Mouse (Mus musculus) gastrocnemius, postnatal 36 days (tissue): ENCODE measurements at regions not wholly inside any gene's neighbourhood (a gene's known extent, or its start where the extent isn't known, plus 50 kb on each side); places are given as distances from the start of the nearest gene placed in this dataset.
"Not testable (repeated sequence)": the region's sequence is repeated elsewhere in the genome, so short reads cannot be mapped to it uniquely, and the experiment has no call there.

Experiments used
- DNase-seq, 2 experiments: peaks; one replicate each; pipeline ENCODE4 v3.0.0; 2022
- intact Hi-C: fragments of 180-260 bp; cut with DNase I; formaldehyde crosslinking; loops from one replicate; pipeline ENCODE4 v1.15.1; 2025

DNA sequence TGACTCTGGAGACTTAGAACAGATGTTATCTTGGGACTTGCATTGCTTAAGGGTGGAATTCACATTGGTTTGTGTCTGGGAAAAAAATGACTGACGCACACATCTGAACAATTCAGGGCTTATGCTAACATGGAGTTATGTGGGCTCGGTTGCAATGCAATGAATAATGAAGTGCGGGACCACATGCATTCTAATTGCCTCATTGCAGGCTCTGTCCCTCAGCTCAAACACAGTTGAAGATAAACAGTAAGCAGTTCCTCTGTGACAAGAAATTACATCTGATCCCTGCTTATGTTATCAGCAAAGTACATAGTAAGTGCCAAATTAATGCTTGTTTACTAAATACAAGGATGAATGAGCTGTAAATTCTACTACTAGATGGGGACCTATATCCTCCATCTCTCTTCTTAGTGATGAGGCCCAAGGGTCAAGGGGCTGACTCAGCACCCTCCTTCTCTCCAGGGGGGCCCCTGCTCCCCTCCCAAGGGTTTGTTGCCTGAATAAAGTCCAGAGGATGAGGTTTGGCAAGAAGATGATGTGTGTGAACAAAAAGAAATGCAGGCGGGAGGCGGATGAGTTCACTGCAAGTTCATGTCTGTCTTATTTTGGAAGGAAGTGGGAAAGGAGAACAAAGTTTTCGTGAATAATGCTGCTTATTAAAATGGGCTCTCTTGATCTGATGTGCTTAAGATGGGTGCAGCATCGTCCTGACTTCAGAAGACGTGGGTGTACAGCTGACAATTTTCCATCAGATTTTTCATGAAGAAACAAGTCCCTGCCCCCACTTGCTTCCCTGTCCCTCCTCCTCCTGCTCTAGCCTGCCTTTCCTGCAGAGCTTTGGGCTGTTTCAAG, 533.1 kb downstream of the Shisa9 start:
- intact Hi-C loops = no loop called here
- DNase-seq = no peak

DNA sequence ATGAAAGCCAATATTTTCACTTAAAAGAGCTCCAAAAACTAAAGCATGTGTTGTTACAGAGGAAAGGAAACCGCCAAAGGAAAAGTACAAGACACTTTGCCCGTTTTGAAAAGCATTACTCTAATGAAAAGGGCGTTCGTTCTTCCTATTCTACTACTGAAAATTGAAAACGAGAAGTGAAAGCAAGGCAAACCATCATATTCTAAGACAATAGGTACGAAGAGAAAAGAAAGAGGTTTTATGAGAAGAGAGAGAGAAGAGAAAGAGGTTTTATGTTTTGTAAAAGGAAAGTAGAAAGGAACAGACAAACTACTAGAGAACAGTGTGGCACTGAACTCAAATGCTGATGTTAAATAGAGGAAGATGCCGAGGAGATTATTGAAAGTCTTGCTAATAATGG, 534.4 kb downstream of the Shisa9 start:
- intact Hi-C loops = no loop called here
- DNase-seq = no peak

DNA sequence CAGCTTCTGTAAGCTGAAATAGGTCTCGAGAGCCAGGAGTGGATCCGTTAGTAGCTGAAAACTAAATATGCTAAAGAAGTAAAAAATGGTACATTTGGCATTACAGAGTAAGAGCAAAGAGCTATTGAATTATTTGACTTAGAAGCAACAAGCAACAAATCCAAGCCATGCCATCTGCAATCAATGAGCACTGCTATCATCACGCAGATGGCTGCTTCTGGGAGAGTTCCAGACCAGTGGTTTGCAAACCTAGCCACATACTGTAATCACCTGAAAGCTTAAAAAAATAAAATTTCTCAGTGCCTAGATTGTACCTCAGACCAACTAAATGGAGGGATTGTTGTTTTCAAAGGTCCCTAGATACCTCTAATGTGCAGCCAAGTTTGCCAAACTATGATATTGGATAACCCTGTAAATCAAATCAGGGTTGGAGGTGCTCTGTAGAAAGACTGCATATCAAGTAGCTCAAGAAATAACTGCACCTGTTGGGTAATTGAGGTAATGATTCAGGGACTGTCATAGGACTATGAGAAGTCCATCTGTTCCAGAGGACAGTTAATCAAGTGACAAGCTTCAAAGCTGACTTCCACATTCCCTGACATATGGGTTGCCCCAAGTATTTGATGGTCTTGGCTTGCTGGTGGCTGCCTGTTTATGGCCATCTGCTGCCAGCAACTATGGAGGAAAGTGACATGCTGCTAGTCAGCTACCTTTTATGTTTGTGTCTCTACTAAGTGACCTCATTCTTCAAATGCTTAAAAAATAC, 538.0 kb downstream of the Shisa9 start:
- DNase-seq = no peak
- intact Hi-C loops = no loop called here

DNA sequence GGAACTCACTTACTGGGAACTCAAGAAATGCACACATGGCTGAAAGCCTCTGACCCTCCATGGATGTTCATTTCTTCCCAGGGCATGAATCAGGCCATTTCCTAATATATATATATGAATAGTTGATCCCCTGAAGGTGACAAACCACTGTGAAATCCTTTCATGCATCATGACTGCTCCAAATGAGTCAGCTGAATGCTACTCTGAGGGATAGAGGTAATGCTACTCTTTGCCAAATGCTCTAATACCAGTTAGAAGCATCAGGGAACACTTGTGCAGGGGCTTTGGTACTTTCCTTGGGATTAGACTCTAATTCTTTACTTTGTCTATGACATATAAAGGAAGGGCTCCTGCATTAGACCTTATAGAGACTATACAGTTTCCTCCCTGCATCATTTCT, 561.0 kb upstream of the Ercc4 start:
- DNase-seq = no peak
- intact Hi-C loops = no loop called here

DNA sequence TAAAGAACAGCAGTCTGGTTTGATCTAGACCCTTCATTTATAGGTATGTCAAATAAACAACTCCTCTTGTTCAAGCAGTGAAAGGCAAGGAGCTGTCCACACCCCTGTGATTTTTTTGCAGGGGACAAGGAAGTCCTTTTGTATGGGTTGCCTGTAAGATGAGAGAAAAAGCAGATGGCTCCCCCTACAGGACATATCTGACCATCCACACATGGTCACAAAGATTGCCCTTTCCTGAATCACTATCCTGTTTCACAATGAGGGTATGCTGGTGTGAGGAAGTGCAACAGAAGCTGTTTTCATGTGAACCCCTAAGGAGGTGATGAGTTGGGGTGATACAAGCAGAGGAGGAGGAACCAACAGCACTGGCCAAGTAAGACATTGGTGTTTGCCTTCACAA, 520.6 kb upstream of the Ercc4 start:
- no peak for DNase-seq
- intact Hi-C loops = no loop called here

DNA sequence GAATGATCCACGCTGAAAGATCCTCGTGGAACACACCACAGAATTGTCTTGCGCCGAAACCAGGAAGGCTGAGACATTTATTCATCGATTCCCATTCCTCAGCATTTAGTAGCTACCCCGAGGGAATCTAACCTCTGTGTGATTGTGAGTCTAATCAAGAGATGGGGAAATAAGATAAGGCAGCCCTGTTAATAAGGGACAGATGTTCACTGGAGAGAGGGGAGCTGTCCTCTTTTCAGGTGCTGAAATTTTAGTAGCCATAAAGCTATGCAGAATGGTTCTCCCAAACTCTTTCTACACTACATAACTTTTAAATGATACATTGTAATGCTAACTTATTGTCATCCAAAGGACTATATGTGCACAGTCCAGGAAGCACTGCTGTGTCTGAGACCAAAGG, 501.2 kb upstream of the Ercc4 start:
- no peak for DNase-seq
- intact Hi-C loops = no loop called here

DNA sequence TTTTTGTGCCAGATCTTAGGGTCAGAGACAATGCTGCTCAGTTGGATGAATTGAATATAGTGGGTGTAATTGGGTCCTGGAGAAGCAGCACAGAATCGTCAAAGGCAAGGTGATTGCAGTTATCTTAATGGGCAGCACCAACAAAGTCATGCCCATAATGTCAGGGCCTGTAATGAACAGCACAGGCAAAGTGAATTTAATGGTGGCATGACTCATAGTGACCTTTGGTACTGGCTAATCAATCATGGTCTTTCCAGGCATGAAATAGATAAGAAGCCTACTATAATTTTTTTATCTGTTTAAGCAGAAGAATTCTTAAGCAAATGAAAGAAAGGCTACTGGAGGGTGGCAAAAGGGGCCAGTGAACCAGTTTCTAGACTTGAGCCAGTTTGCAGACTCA, 498.4 kb upstream of the Ercc4 start:
- intact Hi-C loops = no loop called here
- no peak for DNase-seq

DNA sequence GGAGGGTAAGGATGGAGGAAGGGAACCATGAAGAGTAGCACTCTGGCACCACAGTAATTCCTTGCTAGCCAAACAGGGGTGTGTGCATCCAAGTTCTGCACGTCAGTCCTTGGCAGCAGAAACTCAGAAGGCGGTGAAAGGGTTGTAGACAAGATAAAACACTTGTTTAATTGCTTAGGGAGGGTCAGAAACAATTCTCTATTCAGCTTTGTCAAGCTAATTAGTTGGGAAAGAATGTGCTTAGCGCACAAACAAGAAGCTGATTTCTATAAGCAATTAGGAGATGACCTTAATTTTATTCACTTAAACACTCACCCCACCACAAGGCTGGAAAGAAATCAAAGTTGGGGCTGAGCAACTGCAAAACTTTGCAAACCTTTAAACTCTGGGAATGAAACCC, 491.7 kb upstream of the Ercc4 start:
- intact Hi-C loops = no loop called here

DNA sequence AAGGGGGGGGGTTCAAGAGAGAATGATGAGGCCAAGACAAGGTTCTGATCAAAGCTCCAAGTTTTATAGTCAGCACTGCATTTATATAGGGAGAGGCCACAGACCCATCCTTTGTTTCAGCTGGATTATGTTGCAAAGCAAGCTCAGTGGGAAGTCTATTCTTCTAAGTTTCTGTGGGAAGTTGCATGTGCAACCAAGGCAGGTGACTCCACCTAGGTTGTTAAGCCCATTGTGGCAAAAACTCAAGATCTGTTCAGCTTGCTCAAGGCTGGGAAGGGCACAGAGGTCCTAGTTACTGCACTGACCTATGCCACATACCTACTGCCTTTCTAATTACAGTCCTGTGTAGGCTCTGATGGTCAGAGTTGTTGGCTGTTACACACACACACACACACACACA, 477.0 kb upstream of the Ercc4 start:
- no peak for DNase-seq
- intact Hi-C loops = no loop called here

More for the DNA sequence above, 491.7 kb upstream of the Ercc4 start:
- no peak for DNase-seq

DNA sequence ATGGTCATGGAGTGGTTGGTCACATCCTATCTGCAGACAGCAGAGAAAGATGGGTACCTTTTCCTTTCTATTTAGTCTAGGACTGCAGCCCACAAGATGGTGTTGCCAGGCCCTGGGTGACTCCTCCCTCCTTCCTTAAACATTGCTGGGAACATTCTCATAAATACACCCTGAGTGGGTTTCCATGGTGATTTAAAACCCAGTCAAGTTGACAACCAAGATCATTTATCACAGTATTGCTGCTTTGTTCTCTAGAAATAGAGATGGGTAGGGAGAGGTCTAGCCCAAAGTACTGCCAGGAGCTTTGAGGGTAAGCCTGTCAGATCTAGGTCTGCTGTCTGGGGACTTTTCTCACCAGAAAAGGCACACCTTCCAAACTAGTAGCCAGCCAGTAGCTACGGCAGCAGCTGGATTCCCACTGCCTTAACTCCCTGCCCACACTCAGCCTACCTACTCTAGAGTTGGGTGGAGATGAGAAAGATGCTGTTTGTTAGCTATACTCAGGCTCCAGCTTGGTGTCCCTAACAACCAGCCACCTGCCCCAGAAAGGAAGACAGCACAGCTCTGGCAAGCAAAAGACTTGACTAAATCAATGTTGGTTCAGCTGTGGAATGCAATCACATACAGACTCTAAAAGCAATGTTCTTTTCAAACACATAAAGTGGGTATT, 470.4 kb upstream of the Ercc4 start:
- no peak for DNase-seq
- intact Hi-C loops = no loop called here

DNA sequence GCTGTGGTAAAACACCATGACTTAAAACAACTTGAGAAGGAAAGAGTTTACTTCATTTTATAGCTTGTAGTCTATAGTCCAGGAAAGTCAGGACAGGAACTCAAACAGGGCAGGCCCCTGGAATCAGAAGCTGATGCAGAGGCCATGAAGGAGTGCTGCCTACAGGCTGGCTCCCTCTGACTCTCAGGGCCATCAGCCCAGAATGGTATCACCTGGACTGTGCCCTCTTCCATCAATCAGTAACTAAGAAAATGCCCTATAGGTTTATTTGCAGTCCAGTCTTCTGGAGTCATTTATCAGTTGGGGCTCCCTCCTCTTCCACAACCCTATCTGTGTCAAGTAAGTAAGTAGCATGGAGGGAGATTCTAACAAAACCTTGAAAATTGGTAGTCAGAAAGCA, 466.4 kb upstream of the Ercc4 start:
- intact Hi-C loops = no loop called here
- DNase-seq = no peak

DNA sequence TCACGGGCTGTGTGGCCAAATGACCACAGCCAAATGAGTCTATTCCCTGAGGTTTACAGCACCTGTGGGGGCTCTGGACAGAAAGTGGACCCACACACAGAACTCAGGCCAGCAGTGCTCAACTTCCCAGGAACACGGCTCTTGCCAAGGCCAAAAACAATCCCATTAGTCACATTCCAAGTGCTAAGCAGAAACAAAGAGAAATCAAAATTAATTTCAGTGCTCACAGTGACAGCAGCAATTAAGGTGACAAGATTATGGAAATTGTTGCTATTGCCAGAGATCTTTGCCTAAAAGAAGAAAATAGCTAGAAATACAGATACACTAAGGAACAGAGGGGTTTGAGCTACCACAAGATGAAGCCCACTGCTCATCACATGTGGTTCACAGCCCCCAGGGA, 464.9 kb upstream of the Ercc4 start:
- no peak for DNase-seq
- intact Hi-C loops = no loop called here

DNA sequence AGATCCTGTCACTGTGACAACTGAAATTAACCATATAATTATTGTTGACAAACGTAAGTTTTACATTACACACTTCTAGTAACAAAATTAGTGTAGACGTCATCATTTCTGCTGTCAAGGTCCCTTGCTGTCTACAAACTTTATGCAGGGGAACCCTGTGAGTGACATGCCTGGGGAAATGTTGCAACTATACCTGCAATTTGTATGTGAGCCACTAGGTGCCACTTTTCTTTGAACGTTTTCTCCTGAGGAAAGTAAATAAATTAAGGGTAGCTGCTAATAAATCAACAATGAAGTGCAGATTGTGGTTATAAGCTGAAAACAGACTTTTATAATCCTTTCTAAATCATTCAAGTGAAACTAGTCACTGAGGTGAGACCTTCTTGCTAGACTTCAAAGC, 457.3 kb upstream of the Ercc4 start:
- DNase-seq = no peak
- intact Hi-C loops = no loop called here

DNA sequence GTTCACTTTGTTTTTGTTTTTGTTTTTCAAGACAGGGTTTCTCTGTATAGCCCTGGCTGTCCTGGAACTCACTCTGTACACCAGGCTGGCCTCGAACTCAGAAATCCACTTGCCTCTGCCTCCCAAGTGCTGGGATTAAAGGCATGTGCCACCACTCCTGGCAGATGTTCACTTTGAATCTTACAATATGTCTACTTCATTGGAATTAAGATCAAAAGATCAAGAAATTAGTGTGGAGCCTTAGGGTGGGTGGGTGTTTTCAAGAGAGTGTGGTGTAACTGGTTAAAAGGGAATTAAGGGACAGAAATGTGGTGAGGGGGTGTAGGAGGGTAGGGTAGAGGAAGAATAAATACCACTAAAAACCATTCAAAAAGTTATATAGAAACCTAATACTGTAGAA, 435.8 kb upstream of the Ercc4 start:
- intact Hi-C loops, DNase-seq: not testable (repeated sequence)

DNA sequence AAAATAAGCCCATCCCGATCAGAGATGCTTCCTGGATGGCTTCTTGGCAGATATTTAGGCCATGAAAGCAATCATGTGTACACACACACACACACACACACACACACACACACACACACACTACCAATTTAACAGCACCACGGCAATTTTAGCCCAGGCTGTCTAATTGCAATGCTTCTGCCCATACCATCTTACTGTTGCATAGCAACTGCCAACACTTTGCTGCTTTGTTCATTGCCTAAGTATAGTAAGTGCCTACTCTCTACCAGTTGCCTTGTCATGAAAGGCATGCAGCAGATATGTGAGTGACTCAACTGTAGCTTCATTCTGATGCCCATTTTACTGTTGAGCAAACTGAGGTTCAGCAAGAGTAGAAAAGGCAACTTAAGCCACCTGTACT, 428.0 kb upstream of the Ercc4 start:
- no peak for DNase-seq
- intact Hi-C loops = no loop called here

DNA sequence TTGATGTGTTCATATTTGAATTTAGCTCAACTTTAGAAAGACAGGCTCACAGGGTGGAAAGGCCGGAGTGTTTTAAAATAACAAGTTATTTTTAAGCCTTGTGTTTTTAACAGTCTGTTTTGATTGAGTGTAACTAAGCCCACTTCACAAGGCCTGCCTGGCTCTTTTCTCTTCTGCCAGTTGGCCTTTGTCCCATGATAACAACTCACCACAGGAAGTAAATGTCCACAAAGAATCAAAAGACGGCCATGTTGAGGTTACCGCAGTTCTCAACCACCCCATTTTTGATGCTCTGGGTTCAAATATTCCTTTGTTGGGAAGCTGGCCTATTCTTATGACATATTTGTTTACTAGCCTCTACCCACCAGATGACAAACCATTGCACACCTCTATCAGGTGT, 423.7 kb upstream of the Ercc4 start:
- intact Hi-C loops = no loop called here
- DNase-seq = no peak

DNA sequence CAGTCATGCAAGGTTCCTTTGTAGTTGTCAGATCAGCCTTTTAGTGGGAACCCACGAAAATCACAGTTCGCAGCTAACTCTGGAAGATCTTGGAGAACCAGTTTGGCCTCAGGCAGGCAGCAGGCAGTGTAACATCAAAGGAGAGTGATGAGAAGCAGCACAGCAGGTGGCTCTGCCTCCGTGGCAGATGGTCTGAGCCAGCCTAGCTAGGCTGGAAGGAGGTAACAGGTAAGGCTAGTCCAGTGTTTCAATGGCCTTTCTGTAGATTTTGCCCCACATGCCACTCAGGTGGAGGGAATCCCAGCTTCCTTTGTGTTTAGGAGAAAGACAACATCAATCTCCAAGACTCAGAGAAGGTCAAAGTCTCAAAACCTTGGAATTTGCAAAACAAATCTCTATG, 417.7 kb upstream of the Ercc4 start:
- intact Hi-C loops = no loop called here
- no peak for DNase-seq

DNA sequence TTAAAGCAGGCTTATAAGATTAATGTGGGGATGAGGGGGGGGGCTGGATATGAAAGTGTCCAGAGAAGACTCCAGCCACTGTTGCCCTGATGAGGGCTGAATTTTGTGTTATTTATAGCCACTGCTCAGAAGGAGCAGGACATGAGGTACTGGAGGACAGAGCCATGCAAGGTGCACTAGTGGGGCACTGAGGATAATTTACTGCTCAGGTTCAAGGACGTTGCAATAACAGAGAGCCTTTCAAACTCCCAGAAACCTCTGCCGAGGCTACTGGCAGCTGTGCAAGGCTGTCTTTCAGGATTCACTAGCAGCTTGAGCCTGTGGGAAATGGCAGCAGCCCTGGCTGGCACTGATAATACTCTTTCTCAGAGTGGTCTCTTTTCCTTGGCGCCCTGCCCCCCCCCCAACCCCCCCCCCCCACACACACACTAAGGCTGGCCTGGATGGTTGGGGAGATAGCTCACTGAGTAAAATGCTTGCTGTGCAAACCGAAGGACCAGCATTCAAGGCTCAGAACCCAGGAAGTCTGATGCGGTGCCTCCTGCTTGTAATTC, 416.7 kb upstream of the Ercc4 start:
- intact Hi-C loops = no loop called here
- DNase-seq = no peak

DNA sequence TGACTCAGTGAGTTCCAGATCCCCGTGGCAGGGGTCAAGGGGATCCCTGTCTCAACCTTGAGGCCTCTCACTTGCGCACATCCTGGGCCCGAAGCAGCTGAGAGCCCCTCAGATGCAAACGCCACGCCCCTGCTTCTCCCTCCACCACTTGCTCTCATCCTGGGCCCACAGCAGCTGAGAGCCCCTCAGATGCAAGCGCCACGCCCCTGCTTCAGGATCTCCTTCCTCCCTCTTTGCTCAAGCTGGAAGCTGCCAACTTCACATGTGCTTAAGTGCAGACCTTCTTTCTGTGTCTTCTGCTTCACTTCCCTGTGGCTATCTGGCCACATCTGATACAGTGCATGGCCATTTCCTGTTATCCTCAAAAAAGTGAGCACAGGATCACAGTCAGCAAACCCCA, 416.1 kb upstream of the Ercc4 start:
- no peak for DNase-seq
- intact Hi-C loops = no loop called here

DNA sequence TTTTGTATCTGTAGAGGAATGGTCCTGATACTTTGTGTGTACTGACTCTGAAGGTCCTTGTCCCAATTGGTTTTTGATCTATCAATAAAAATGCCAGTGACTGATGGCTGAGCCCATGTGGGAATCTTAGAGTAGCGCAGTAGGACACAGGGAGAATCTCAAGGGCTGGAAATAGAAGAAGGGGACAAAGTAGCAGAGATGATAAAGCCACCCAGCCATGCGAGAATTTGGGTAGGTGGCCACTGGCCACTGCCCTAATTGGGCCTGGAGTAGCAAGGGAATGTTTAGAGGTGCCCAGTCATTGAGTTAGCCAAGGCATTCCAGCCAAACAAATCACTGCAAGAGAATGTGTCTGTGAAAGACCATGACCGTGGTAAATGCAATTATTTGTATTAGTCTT, 414.8 kb upstream of the Ercc4 start:
- no peak for DNase-seq
- intact Hi-C loops = no loop called here

DNA sequence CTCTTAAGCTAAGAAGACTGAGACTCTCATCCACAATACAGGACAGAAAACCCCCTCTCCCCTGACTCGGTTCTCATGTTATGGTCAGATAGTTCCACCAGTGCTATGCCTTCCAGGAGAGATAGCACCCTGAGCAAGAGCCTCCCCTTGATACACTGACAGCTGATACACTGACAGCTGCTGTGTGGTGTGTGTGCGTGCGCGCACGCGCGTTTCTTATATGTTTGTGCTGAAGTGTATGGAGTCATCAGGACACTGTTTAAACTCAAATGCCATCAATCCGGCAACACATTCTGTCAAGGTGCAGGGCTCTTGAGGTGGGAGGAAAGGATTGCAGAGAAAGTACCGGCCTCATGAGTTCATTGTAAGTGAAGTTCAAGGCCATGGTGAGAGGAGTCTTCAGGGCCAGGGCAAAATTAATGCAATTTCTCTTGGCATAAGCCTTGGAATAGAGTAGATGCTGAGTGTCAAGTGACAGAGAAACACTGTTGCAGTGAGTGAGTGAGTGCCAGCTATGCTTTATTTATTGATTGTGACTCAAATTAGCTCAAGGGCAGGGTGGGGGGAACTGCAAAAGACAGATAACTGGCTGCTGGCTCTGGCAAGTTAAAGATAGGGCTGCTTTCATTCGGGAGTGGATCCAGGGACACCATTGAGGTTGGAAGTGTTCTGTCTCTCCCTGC, 412.4 kb upstream of the Ercc4 start:
- intact Hi-C loops = no loop called here

More for the DNA sequence above, 412.4 kb upstream of the Ercc4 start:
- DNase-seq = no peak
